Mouse (Mus musculus) urinary bladder, adult 18-20 months (tissue): ENCODE results near the gene Mthfd1l.
A peak's percentile ranks its signal among the peaks of the same experiment; 100 is the strongest.

Source experiments
- DNase-seq, 2 experiments: peaks; one replicate each; pipeline ENCODE4 v3.0.0; 2022; ENCODE audit warnings: low spot score in 2 of 2, mixed read lengths in 2 of 2

Mthfd1l gene

DNA sequence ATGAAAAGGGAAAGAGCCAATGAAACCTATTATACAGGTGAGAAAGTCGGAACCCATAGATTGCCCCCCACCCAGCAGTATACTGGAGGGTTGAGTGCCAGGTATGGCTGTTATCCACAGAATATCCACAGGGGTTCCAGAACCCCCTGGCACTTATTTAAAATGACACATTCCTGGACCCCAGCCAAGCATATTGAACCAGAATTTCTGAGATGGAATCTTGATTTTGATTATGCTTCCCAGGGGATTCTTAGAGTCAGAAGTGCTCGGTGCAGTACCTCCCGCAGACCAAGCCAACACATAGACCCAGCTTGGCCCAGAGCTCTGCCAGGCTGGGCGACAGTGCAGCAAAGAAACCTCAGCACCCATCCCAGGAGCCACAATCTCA lies 3.7 kb downstream of the Mthfd1l start:
- DNase-seq, result no peak

- DNase-seq, result no peak
Measured at GRCm38 (mm10) chr10:3978326-3978725, 5.4 kb downstream of the Mthfd1l start.

- no peak for DNase-seq
Measured at GRCm38 (mm10) chr10:3978792-3979488, 6.0 kb downstream of the Mthfd1l start.

DNA sequence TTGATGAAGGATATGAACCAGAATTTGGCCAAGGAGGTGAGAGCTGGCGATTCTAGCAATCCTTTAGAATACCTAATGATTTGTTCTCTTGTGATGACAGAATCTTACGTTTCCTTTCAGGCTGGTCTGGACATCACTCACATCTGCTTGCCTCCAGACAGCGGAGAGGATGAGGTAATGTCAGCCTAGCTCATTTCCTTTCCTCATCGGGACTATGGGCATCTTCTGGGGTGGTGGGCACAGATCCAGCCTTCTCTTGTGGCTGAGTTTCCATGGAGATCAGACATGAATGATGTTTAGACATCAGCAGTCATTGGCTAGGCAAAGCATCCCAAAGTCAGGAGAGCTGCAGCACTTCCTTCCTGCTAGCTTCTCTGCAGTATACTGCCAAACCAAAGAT lies 7.3 kb downstream of the Mthfd1l start:
- no peak for DNase-seq

DNA sequence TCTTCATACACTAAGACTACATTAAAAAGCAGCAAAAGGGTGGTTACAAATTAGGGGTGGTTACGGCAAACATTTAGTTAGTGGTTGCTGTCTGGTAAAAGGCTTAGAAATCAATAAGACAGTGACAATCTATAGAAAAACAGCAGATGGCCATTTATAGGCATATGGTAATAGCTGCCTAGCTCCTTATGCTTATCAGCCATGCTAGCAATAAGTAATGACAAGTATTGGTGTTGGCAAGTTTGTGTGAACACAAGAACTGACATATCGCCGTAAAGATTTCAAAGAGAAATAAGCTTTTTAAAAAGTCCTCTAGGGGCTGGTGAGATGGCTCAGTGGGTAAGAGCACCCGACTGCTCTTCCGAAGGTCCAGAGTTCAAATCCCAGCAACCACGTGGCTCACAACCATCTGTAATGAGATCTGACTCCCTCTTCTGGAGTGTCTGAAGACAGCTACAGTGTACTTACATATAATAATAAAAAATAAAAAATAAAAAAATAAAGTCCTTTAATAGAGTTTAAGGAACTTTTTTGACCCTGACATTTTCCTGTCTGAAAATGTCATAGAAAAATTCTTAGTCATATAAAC lies 17.5 kb downstream of the Mthfd1l start:
- no peak for DNase-seq

- no peak for DNase-seq
Measured at GRCm38 (mm10) chr10:3993365-3994102, 20.6 kb downstream of the Mthfd1l start.

GRCm38 (mm10) chr10:3995277-3995676 lies 22.4 kb downstream of the Mthfd1l start:
- no peak for DNase-seq

- peak; percentile 23 to 53 for DNase-seq
Measured at GRCm38 (mm10) chr10:3996170-3996876, 23.4 kb downstream of the Mthfd1l start.

- no peak for DNase-seq
Measured at GRCm38 (mm10) chr10:3997851-3998426, 25.0 kb downstream of the Mthfd1l start.

DNA sequence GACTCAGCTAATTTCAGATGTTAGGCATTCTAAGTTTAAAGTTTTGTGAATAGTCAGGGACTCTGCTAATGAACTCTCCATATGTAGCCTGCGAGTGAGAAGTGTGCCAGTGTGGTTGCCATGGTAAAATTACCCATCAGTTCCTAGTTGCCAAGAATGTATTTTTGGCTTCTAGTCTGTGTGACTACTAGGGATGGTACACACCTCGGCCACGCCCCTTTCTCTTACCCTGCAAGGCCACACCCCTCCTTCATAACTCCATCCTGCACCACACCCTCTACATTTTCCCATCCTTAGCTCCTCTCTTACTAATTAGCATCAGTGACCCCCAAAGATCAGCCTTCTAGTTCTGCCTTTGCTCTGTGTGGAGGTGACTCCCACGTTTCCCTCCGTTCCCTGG lies 29.8 kb downstream of the Mthfd1l start:
- DNase-seq, result no peak

DNA sequence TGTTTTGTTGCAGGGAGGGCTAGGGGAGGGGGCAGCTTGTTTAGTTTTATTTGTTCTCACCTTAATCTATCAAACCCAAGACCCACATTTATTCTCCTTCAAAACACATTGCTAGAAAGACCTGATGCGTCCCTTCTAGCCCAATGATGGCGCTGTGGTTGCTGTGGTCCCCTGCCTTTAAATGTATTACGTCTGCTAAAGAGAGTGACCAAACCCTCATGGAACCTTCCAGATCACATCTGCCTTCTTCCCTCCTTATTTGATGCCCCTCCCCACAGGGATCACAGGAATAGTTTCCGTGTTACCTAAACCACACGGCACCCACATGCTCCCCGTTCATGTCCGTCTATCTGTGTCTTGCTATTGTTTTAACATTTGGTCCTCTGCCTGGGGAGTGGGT lies 32.3 kb downstream of the Mthfd1l start:
- DNase-seq, result no peak

GRCm38 (mm10) chr10:4006296-4007015 lies 33.5 kb downstream of the Mthfd1l start:
- no peak for DNase-seq

DNA sequence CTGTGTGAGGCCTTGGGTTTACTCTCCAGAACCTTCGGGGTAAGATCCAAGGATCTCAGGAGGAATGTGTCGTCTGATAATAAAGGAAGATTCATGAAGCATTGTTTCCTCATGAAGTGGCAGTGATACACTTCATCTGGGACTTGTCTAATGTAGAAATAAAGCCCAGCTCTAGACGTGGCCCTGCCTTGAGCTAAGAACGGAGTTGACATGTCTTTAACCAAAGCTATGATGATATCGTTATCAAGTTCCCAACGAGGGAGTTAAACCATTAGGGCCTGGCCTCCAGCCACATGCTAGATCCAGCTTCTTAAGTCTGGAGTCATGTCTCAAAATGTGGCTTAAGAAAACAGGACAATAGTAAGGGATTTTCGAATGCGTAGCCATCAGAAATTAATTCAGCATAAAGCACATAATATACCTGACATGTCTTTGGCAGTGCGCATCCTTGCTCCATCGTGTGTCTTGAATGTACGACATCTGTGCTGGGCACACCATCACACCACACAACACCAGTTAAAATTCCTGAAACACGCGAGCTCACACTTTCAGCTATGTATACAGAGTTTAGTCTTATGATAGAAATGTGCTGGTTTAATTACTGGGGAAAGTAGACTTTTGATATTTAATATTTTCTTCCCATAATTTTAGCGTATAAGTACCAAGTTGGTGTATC lies 49.8 kb downstream of the Mthfd1l start:
- DNase-seq, result no peak

GRCm38 (mm10) chr10:4026616-4027015 lies 53.7 kb downstream of the Mthfd1l start:
- DNase-seq, result peak in 1 of 2 experiments; percentile 56

- no peak for DNase-seq
Measured at GRCm38 (mm10) chr10:4027466-4027865, 54.5 kb downstream of the Mthfd1l start.

- peak in 1 of 2 experiments; percentile 64 for DNase-seq
Measured at GRCm38 (mm10) chr10:4028851-4029442, 56.0 kb downstream of the Mthfd1l start.

GRCm38 (mm10) chr10:4033761-4034160 lies 60.8 kb downstream of the Mthfd1l start:
- no peak for DNase-seq

DNA sequence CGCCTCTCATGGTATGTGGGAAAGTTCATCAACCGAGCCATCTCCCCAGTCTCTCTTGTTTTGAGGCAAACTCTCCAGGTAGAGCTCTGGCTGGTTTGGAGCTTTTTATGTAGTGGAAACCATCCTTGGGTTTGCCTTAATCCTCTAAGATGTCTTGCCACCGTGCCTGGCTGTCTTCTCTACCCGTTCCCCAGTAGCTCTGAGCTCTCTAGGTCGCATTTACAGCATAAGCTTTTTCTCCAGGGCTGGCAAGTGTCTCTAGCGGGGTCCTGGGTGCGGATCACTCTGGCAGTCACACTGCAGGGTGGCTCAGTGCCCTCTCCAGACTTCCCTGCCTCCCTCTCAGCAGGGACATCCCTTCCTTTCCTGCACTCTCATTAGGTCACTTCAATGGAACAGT lies 63.6 kb downstream of the Mthfd1l start:
- no peak for DNase-seq

GRCm38 (mm10) chr10:4037066-4037465 lies 64.1 kb downstream of the Mthfd1l start:
- DNase-seq, result no peak

GRCm38 (mm10) chr10:4038576-4038975 lies 65.7 kb downstream of the Mthfd1l start:
- DNase-seq, result no peak
